Mouse (Mus musculus) lung, embryonic 15.5 days (tissue): Measurements from ENCODE around the gene Gm7861. TPM values are rescaled to one million over a fixed set of nuclear protein-coding genes. Genes with fewer than 3 reads are reported as not detected.
"Not testable (repeated sequence)": the region's sequence is repeated elsewhere in the genome, so short reads cannot be mapped to it uniquely, and the experiment has no call there.

Experiments used
- ATAC-seq: fragments of 200-750 bp; cut with Nextera tagmentation; 2 replicates; pipeline ENCODE4 v1.8.0; 2017; ENCODE audit warnings: moderate number of reproducible peaks, borderline replicate concordance; ENCODE audit not compliant: low FRiP score, low TSS enrichment; ENCODE audit errors: extremely low read depth
- H3K27ac ChIP-seq: fragments of 300-500 bp; sonication (generic); 2 replicates; pipeline ENCODE4 v1.5.1; 2015; ENCODE audit warnings: moderate library complexity, mild to moderate bottlenecking, inconsistent platforms
- H3K27me3 ChIP-seq: fragments of 300-500 bp; sonication (generic); 2 replicates; pipeline ENCODE4 v1.6.1; 2015; ENCODE audit warnings: inconsistent platforms
- H3K36me3 ChIP-seq: fragments of 300-500 bp; sonication (generic); 2 replicates; pipeline ENCODE4 v1.6.1; 2015; ENCODE audit warnings: inconsistent platforms
- H3K4me1 ChIP-seq: fragments of 300-500 bp; sonication (generic); 2 replicates; pipeline ENCODE4 v1.6.1; 2015; ENCODE audit warnings: inconsistent platforms
- H3K4me2 ChIP-seq: fragments of 300-500 bp; sonication (generic); 2 replicates; pipeline ENCODE4 v1.6.1; 2015; ENCODE audit warnings: inconsistent platforms, mild to moderate bottlenecking, moderate library complexity
- H3K4me3 ChIP-seq: fragments of 300-500 bp; sonication (generic); 2 replicates; pipeline ENCODE4 v1.5.1; 2015; ENCODE audit warnings: mild to moderate bottlenecking, inconsistent platforms
- H3K9ac ChIP-seq: fragments of 300-500 bp; sonication (generic); 2 replicates; pipeline ENCODE4 v1.6.1; 2015; ENCODE audit warnings: inconsistent platforms
- H3K9me3 ChIP-seq: fragments of 300-500 bp; sonication (generic); 2 replicates; pipeline ENCODE4 v1.6.1; 2016; ENCODE audit warnings: inconsistent platforms
- WGBS: fragments of 180-500 bp; shearing (Covaris S2); methylation state at CpG from one replicate; pipeline ENCODE4 v1.1.7; 2015; 5-methylcytosine and 5-hydroxymethylcytosine counted together
- polyA plus RNA-seq: library from polyadenylated mRNA; unstranded; fragments of >200 nt; fragmentation: Nextera tagmentation; extraction: Ambion mirVana; gene quantifications from 2 replicates; pipeline ENCODE4 v1.2.1, GENCODE M21; 2015

The Gm7861 gene
- not detected in 2 replicates for polyA plus RNA-seq

GRCm38 (mm10) chr8:21594408-21594807 lies at the start of gene Gm7861:
Gene Gm7861 (minus strand): TSS chr8:21594508.
- H3K4me2 ChIP-seq, ATAC-seq: not testable (repeated sequence)
- WGBS: no CpG with 5 or more reads among the region's 1 CpGs

GRCm38 (mm10) chr8:21617883-21618282 lies 23.6 kb upstream of the Gm7861 start, which contains the start of gene Defa26:
Gene Defa26 (plus strand): TSS chr8:21618183.
- H3K27ac ChIP-seq, H3K4me2 ChIP-seq, H3K4me3 ChIP-seq, H3K27me3 ChIP-seq, ATAC-seq, H3K4me1 ChIP-seq, H3K36me3 ChIP-seq, H3K9me3 ChIP-seq, H3K9ac ChIP-seq: not testable (repeated sequence)
- 90% methylated on average over 1 of the region's 1 CpGs for WGBS

More at GRCm38 (mm10) chr8:21594408-21594807, at the start of gene Gm7861:
- H3K27me3 ChIP-seq, H3K9ac ChIP-seq, H3K9me3 ChIP-seq, H3K27ac ChIP-seq, H3K4me3 ChIP-seq, H3K36me3 ChIP-seq, H3K4me1 ChIP-seq: not testable (repeated sequence)

GRCm38 (mm10) chr8:21582706-21583105 lies 11.6 kb downstream of the Gm7861 start, which contains the start of gene Defa28:
Gene Defa28 (plus strand): TSS chr8:21583006.
- H3K9ac ChIP-seq: not testable (repeated sequence)

GRCm38 (mm10) chr8:21565086-21565485 lies 29.2 kb downstream of the Gm7861 start, which contains the start of gene Defa37:
Gene Defa37 (plus strand): TSS chr8:21565386.
- not testable (repeated sequence) for H3K27ac ChIP-seq, ATAC-seq, H3K4me1 ChIP-seq, H3K4me2 ChIP-seq, H3K27me3 ChIP-seq, H3K36me3 ChIP-seq, H3K9me3 ChIP-seq, H3K4me3 ChIP-seq, H3K9ac ChIP-seq
- no CpG with 5 or more reads among the region's 1 CpGs for WGBS

More at GRCm38 (mm10) chr8:21582706-21583105, 11.6 kb downstream of the Gm7861 start, which contains the start of gene Defa28:
- WGBS: no CpG with 5 or more reads among the region's 1 CpGs
- not testable (repeated sequence) for H3K9me3 ChIP-seq, H3K4me1 ChIP-seq, H3K4me2 ChIP-seq, H3K36me3 ChIP-seq, H3K27ac ChIP-seq, ATAC-seq, H3K27me3 ChIP-seq, H3K4me3 ChIP-seq

Other genes starting within 250 kb of the Gm7861 start
- gene Defa2, start 216.0 kb downstream of the Gm7861 start, polyA plus RNA-seq: not detected in 2 replicates
- gene Defa33, start 202.7 kb downstream of the Gm7861 start, polyA plus RNA-seq: not detected in 2 replicates
- gene Defa36, start 167.1 kb downstream of the Gm7861 start, polyA plus RNA-seq: not detected in 2 replicates
- not detected in 2 replicates for gene Gm7849, start 137.9 kb downstream of the Gm7861 start, polyA plus RNA-seq
- gene Defa20, start 85.2 kb downstream of the Gm7861 start, polyA plus RNA-seq: not detected in 2 replicates
- not detected in 2 replicates for gene Defa32, start 65.5 kb downstream of the Gm7861 start, polyA plus RNA-seq
- not detected in 2 replicates for gene Defa37, start 29.1 kb downstream of the Gm7861 start, polyA plus RNA-seq
- not detected in 2 replicates for gene Defa28, start 11.5 kb downstream of the Gm7861 start, polyA plus RNA-seq
- not detected in 2 replicates for gene Defa26, start 23.7 kb upstream of the Gm7861 start, polyA plus RNA-seq
- gene Defa17, start 61.3 kb upstream of the Gm7861 start, polyA plus RNA-seq: not detected in 2 replicates
- not detected in 2 replicates for gene Defa34, start 71.3 kb upstream of the Gm7861 start, polyA plus RNA-seq
- not detected in 2 replicates for gene AY761184, start 109.1 kb upstream of the Gm7861 start, polyA plus RNA-seq
- gene Defa24, start 140.0 kb upstream of the Gm7861 start, polyA plus RNA-seq: not detected in 2 replicates
- gene Defb50, start 229.0 kb upstream of the Gm7861 start, polyA plus RNA-seq: not detected in 2 replicates
- not detected in 2 replicates for gene Defb2, start 245.4 kb upstream of the Gm7861 start, polyA plus RNA-seq